Mouse (Mus musculus) thymus, adult 2 months (tissue): ENCODE results near the gene Akt3.

Source experiments
- CTCF ChIP-seq: fragments of 200-500 bp; IDR thresholded peaks from 2 replicates; pipeline ENCODE4 v1.5.1; 2012; ENCODE audit warnings: mild to moderate bottlenecking, control low read depth, low read length, moderate library complexity, borderline replicate concordance; ENCODE audit not compliant: control insufficient read depth, poor library complexity, insufficient read depth; ENCODE audit errors: extremely low read depth
- POLR2A ChIP-seq: fragments of 200-500 bp; IDR thresholded peaks from 2 replicates; pipeline ENCODE4 v1.6.1; 2012; ENCODE audit warnings: mild to moderate bottlenecking, low read length, control low read depth, moderate library complexity; ENCODE audit not compliant: control insufficient read depth, poor library complexity, insufficient read depth; ENCODE audit errors: extremely low read depth

- TF ChIP-seq POLR2A (no peak), CTCF (no peak)
These were observed 264.6 kb downstream of the Akt3 start for GRCm38 (mm10) chr1:176993141-176994010.
